Mouse (Mus musculus) ovary, postnatal 36 days (tissue): ENCODE data around the gene Dgka.

Experiments used
- DNase-seq: peaks from one replicate; pipeline ENCODE4 v3.0.0; 2022; ENCODE audit warnings: low spot score, mixed read lengths

Dgka gene

DNA sequence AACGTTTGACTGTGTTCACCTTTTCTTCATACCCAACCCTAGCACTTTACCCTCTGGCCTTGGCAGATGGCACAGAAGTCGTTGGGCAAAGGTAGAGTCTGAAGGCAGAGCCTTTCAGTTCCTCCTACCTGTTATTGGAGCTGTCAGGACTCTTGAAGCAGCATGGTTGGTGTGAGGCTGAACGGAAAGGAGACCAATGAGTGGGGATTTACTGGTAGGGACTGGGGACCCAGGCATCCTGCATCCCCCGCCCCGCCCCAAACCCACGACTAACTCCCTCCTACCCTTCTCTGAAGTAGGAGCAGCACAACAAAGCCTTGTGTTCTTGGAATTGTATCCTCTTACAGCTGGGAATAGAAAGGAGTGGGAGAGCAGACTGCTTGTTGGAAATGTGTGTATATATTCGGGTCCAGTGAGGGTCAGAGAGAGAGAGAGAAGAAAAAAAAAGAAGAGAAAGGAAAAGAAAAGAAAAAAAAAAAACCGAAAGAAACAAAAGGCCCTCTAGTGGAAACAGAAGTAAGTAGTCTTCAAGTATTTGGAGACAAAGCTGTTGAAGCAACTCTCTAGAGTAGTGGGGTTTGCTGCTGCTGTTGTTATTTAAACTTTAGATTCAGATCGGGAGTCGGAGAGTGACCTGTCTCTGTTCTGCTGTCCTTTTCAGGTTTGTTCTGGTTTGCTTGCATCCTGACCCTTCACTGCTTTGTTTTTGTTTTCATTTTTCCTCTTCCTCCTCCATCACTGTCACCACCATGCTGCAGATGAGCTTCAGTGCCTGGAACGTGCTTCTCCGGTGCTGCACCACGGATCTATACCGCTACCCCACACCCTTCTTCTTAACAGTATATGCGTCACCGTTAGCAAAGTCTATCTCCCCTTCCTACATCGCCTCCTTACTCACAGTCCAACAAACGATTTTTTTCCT lies at the start of gene Dgka:
Gene Dgka, minus strand, starts transcription at position 176 of the 922 bp plus-strand sequence.
- no peak for DNase-seq

- no peak for DNase-seq
These were observed 49.7 kb upstream of the Dgka start for GRCm38 (mm10) chr10:128794391-128794790.

- DNase-seq, result no peak
These were observed 48.6 kb upstream of the Dgka start for GRCm38 (mm10) chr10:128793258-128793657.

- DNase-seq, result no peak
These were observed 47.4 kb upstream of the Dgka start for GRCm38 (mm10) chr10:128792041-128792440.

DNA sequence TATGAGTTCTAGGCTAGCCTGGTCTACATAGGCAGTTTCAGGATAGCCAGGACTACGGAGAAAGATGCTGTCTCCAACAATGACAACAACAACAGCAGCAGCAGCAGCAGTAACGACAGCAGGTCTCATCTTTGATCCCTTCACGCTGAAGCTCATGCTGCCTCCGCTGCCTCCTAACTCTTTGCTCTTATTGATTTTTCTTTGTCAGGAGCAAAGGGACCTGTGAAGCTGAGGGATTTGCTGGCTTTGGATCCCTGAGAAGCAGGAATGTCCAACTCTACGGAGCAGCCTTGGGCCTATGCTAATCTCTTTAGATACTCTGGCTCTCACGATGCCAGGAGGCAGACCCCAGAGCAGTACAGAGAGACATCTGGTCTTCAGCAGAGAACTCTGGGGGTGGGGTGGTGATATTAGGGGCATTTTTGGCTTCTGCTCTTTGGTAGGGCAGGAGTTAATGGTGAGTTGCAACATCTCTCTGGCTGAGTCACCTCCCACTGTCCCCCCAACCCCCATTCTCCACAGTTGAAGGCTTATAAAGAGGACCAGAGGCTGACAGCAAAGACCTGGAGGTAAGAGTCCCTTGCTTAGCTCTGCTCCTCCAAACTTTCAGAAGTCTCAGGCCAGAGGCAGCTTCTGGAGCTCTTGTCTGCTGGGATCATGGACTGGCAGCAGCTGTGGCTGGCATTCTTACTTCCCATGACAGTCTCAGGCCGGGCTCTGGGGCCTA lies 45.9 kb upstream of the Dgka start, which contains the start of gene Mmp19:
Gene Mmp19, plus strand, starts transcription at position 513 of the 727 bp plus-strand sequence.
- DNase-seq, result no peak

DNA sequence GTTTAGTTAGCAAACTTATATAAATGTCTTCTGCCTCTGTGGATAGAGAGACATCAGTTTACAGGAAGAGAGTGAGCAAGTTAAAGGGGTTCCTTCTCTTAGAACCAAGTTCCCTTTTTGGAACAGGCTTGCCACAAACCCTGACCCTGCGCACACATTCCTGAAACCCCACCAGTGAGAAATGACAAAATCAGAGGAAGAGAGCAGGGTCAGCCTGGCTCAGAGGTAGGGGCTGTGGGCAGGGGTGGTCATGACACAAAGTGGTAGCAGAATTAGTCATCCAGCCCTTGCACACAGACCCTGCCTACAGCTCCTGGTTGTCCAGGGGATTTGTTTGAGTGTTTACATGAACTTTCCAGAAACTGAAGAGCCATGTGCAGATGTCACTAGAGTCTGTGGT lies 35.5 kb upstream of the Dgka start:
- no peak for DNase-seq

GRCm38 (mm10) chr10:128779011-128779795 lies 34.5 kb upstream of the Dgka start:
- peak; percentile 55 for DNase-seq

- no peak for DNase-seq
These were observed 33.8 kb upstream of the Dgka start for GRCm38 (mm10) chr10:128778441-128778840.

DNA sequence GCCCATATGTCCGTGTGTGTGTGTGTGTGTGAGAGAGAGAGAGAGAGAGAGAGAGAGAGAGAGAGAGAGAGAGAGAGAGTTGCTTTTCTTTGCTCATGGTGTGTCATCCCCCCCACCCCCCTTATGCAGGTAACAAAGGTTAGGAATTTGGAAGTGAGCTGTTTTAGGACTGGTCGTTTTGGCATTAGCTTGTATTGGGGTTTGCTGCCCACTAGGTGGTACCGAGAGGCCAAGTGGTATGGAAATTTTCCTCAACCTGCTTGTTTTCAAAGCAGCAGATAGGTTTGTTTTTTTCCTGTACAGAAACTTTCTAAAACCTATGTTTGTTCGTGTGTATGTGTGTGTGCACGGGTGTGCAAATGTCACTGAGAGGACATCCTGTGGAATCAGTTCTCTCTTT lies 29.0 kb upstream of the Dgka start:
- no peak for DNase-seq

DNA sequence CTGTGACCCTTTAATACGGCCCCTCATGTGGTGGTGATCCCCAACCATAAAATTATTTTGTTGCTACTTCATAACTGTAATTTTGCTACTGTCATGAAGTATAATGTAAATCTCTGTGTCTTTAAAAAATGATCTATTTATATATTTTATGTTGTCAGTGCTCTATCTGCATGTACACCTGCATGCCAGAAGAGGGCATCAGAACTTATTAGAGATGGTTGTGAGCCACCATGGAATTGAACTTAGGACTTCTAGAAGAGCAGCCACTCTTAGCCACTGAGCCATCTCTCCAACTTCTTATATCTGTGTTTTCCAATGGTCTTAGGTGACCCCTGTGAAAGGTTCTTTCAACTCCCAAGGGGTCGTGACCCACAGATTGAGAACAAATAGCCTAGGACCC lies 28.2 kb upstream of the Dgka start:
- DNase-seq, result no peak

DNA sequence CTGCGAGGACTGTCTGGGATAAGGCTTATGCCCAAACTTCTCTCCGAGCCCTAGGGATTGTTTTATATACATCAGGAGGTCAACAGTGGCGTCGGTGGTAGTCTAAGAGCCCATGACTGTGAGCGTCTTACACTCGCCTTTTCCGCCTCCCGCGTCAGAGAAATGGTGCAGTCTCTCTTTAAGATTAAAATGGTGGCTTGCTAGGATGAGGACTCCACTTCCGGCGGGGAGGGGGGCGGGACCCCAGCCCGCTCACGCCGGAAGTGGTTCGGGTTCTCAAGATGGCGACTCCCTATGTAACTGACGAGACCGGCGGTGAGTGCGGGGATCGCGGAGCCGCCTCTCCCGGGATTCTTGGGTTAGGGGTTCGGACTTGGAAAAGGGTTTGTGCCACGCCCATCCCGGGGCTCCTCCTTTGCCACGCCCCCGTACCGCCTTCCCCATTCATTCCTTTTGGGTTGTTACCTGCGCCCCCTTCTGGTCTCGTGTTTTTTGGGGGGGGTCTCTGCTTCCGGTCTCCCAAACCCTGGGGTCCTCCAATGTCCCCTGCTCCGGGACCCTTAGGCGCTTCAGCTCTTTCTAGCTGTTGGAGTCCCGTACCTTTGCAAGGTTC lies 3.7 kb upstream of the Dgka start:
- DNase-seq, result peak; percentile 74

DNA sequence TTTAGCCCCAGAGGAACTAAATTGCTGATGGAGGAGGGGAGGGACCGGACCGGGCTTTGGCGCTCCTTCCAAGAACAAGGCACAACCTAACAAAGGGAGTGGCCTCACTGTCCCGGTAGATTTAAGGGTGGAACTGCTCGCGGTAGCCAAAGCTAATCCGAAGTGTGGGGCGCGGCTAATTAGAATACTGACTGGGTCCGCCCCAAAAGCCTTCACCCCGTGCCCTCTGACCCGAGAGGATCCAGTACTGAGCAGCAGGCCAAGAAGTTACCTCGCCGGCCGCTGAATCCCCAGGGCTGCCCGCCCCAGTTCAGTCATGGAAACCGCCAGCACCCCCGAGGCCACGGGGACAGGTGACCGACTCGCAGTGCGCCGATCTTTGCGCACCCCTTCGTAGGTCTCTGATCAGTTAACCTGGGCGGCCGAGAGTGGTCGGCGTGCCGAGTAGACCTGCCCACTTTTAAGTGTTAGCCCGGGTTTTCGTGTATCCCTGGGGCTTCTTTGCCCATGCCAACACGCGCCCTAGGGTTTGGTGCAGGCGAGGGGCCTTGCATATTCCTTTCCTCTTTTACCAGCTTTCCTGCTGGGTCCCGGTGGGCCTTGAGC lies 3.1 kb upstream of the Dgka start, which contains the start of gene Pym1:
Gene Pym1, plus strand, starts transcription at position 244 of the 606 bp plus-strand sequence.
- DNase-seq, result peak; percentile 77

GRCm38 (mm10) chr10:128746972-128747645 lies 2.5 kb upstream of the Dgka start:
- DNase-seq, result no peak

GRCm38 (mm10) chr10:128745946-128746613 lies 1.4 kb upstream of the Dgka start:
- DNase-seq, result no peak

- DNase-seq, result no peak
These were observed 444 bp downstream of the Dgka start for GRCm38 (mm10) chr10:128744211-128744610.

GRCm38 (mm10) chr10:128743791-128744191 lies 864 bp downstream of the Dgka start:
- DNase-seq, result peak; percentile 59

GRCm38 (mm10) chr10:128743235-128743634 lies 1.4 kb downstream of the Dgka start:
- no peak for DNase-seq

DNA sequence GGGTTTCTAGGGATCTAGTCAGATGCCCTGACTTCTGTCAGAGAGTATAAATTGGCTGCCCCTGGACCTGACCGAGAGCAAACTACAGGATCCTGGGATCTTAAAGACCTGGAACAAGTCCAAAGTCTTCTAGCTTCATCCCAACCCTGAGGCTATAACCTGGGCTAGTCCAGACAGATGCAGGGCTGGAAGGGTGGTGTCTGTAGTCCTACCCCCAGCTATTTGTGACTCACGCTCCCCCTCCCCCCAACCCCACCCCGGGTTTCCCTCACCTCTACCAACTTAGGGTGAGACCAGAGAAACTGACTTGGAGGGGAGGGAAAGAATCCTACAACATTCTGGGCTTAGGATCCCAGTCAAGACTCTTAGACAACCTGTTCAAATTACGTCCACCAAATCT lies 2.0 kb downstream of the Dgka start:
- DNase-seq, result no peak

GRCm38 (mm10) chr10:128740296-128740695 lies 4.4 kb downstream of the Dgka start:
- DNase-seq, result no peak

- DNase-seq, result no peak
These were observed 7.2 kb downstream of the Dgka start for GRCm38 (mm10) chr10:128737435-128737834.
